Mouse (Mus musculus): Measurements from ENCODE around the gene Vdr.
A peak's percentile ranks its signal among the peaks of the same experiment; 100 is the strongest.

Vdr gene

DNA sequence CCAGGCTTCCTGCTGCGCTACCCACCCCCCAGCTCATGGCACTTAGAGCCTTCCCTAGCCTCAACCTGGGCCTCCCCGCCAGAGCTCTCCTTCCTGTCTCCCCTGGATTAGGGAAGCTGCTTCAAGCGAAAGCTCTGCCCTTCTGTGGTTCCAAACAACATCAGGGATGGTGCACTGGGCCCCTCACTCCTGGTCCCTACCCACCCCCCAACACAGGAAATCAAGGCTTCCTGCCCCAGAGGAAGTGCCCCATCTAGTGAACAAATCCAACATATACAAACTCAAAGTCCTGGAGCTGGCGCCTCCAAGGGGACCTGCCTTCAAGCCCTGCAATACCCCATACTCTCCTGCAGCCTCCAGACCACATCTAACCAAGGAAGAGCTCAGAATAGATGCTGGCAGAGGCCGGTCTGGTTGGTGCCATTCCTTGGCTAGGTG lies 81.5 kb downstream of the Vdr start:
- DNase-seq (ENCODE audit: low spot score): no peak

DNA sequence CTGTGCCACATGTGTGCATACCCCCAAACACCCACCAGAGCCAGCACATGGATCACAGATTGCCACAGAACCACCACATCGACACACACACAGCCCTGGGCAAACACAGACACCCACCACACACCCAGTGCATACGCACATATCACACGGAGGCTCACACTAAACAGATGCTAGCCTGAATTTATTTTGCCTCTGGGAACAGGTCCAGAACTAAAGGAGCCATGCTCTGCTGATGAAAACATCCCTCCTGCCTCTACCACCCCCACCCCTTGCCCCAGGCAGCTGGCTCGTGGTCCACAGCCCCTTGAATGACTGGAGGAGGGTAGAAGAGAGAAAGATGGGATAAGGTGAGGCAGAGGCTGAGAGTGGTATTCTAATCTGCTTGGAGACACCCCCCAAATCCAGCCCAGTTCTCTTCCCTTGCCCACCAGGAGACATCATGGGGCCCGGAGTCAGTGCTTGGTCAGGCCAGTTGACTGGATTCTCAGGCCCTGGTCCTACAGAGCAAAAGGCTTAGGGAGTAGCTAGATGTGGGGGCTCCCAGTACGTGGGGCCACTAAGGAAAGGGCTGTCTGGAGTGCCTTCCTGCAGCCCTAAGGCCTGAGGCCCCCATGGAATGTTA lies 82.1 kb downstream of the Vdr start:
- no peak for DNase-seq (ENCODE audit: low spot score)

DNA sequence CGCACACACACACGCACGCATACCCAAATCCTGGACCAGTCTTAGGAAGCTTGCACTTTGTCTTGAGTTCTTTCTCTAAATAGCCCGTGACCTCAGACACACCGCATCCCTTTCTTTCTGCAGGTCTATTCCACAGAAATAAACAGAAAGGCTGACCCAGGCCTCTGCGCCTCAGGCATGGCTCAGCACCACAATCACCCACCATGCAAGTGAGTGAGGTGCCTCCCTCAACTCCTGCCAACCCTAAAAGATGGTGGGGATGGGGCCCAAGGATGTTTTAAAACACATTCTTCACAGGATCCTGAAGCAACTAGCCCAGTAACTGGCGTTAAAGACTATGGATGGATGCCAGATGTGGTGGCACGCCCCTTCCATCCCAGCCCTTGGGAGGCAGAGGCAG lies 83.0 kb downstream of the Vdr start:
- no peak for DNase-seq (ENCODE audit: low spot score)

GRCm38 (mm10) chr15:97826588-97827261 lies 83.7 kb downstream of the Vdr start:
- no peak for DNase-seq (ENCODE audit: low spot score)

- DNase-seq (ENCODE audit: low spot score): no peak
Measured at GRCm38 (mm10) chr15:97825941-97826587, 84.4 kb downstream of the Vdr start.

DNA sequence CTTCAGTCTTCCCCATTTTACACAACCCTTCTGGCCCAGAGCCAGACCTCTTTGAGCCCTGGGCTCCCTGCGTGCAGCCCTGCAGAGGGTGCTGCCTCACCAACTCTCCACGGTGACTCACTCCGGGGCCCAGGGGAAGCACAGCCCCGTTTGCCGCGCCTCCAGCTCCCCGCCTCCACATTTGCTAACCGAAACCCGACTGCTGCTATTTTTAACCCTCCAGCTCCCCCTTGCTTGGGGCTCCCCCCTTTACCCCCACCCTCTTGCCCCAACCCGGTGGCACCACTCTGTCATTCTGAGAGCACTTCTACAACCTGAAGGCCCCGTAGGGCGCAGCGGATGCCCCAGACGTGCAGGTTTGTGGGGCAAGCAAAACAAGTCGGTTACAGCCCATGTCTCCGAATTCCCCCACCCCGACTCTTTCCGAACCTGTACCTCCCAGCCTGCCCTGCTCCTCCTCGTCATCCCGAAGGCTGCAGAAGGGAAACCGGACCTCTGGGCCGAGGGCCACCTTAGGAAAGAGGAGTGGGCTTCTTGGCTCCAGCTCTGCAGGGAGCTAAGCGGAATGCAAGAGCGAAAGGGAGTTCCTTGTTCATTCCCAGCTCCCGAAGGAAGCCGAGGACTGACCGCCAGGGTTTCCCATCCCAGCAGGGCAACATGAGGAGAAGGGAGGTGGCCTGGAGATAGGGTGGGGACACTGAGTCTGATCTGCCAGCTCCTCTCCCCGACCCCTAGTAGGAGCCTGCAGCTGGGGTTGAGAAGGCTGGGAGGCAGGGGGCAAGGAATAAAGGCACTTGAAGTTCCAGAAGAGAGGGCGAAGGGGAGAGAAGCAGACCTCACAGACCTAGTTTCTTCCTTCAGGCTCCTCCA lies 85.1 kb downstream of the Vdr start:
- peak; percentile 74 for DNase-seq (ENCODE audit: low spot score)

DNA sequence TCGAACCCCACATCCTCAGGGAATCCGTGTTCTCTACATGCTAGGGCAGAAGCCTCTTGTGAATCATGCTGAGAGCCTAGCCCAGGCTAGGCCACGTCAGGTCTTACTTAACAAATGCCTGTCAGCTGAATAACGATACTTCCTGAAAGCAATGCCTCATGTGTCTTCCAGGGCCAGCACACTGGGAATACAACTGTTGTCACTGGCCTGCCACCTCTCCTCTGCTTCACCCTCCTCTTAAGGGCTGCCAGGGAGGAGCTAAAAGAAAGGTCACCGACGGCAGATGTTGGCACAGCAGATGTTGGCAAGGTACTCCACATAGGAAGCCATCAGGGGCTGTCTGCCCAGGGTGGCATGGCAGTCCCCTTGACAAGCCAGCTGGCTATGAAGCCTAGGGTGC lies 86.4 kb downstream of the Vdr start:
- DNase-seq (ENCODE audit: low spot score): no peak

DNA sequence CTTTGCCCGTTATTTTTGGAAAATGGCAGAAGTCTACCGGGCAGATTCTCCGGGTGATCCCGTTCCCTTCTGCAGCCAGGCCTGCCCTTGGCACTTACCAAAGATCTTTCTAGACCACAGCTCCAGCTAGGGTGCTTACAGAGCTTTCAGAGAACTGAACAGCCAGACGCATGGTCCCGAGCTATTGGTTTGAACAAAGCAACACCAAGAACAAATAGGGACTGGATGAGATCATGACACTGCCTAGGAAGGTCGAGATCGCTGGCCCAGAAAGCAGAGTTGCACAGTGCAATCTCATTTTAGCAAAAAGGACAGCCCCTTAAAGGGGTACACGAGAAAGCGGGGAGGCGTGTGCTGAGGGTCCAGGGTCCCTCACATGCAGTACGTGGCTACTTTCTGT lies 87.0 kb downstream of the Vdr start:
- no peak for DNase-seq (ENCODE audit: low spot score)

GRCm38 (mm10) chr15:97822545-97823228 lies 87.7 kb downstream of the Vdr start:
- DNase-seq (ENCODE audit: low spot score): no peak

- no peak for DNase-seq (ENCODE audit: low spot score)
Measured at GRCm38 (mm10) chr15:97821983-97822363, 88.5 kb downstream of the Vdr start.

GRCm38 (mm10) chr15:97821321-97821982 lies 89.0 kb downstream of the Vdr start:
- no peak for DNase-seq (ENCODE audit: low spot score)

DNA sequence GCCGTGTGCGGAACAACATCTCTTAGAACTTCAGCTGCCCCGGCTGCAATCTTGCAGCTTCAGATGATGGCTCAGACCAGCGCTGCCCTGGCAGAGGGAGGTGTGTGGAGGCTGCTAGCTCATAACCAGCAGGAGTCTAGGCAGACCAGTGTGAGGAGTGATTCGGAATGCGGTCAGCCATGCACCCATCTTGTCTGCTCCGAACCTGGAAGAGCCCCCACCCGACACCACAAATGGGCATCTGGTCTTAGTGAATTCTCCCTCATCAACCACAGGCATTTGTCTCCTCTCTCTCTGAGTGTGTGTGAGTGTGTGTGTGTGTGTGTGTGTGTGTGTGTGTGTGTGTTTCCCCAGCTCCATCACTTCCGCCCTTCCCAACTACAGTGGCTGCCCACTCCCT lies 90.5 kb downstream of the Vdr start:
- no peak for DNase-seq (ENCODE audit: low spot score)

DNA sequence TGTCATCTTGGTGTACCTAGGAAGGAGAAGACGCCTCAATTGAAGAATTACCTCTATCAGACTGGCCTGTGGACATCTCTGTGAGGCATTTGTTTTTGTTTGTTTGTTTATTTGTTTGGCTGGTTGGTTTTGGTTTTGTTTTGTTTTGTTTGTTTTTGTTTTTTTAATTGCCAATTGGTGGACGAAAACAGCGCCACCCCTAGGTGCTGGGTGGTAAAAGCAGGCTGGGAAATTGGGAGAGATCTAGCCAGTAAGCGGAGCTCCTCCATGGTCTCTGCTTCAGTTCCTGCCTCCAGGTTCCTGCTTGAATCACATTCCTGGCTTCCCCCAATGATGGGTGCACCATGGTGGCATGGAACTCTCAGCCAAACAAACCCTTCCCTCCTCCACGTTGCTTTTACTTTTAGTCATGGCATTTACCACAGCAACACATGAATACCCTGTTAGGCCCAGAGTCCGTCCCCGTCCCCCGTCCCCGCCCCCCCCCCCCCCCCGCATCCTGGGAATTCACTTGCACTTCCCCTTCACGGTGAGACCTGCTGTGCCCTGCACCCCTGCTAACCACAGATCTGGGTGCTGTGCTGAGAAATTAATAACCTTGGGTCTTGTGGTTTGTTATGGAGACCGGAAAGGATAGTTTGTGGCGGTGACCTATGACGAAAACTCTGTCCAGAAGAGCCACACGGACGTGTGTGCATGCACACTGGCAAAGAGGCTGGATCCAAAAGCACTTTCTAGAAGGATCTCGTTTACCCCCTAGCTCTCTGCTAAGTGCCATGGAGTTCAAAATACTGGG lies 94.0 kb downstream of the Vdr start:
- no peak for DNase-seq (ENCODE audit: low spot score)

- no peak for DNase-seq (ENCODE audit: low spot score)
Measured at GRCm38 (mm10) chr15:97815254-97815653, 95.2 kb downstream of the Vdr start.

- no peak for DNase-seq (ENCODE audit: low spot score)
Measured at GRCm38 (mm10) chr15:97814703-97815102, 95.7 kb downstream of the Vdr start.

- no peak for DNase-seq (ENCODE audit: low spot score)
Measured at GRCm38 (mm10) chr15:97813452-97814204, 96.8 kb downstream of the Vdr start.

DNA sequence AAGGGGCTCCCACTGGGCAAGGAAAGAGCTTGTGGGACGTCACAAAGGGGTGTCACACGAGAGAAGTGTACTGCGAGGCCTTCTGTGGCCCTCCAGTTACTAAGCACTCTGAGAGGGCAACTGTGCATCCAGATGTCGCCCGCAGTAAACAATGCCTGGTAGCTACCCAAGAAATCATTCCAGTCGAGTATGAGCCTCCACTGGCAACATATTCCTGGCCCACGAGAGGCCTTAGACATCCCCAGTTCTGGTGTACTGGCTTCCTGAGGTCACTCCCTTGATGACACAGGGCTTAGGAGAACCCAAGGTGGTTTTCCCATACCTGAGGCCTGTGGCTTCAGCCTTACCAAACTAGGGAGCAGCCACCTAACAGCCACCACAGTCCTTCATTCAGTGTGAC lies 97.6 kb downstream of the Vdr start:
- no peak for DNase-seq (ENCODE audit: low spot score)

DNA sequence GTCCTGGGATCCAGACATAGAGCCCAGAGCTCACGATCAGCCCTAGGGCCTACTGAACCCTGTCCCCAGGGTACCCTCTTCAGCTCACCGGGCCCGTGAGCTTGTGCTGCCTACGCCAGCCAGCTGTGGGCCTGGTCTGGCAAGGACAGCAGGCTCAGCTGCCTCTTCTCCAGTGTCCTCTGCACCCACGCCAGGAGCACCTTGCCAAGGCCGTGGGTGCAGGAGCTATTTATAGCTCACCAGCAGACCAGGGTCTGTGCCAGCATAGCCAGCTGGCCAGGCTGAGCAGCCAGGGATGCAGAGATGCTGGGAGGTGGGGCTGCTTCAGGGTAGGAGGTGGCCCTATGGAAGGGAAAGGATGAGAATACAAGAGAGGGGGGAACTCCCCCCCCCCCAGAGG lies 98.3 kb downstream of the Vdr start:
- peak; percentile 59 for DNase-seq (ENCODE audit: low spot score)

- no peak for DNase-seq (ENCODE audit: low spot score)
Measured at GRCm38 (mm10) chr15:97811307-97811706, 99.1 kb downstream of the Vdr start.

GRCm38 (mm10) chr15:97810399-97810798 lies 100.0 kb downstream of the Vdr start:
- DNase-seq (ENCODE audit: low spot score): no peak
